Mouse (Mus musculus) embryonic fibroblast, embryonic 13.5 days (primary cell): ENCODE measurements around the gene Igdcc3.

Experiments
- CTCF ChIP-seq: IDR thresholded peaks from 2 replicates; pipeline ENCODE4 v1.5.1; 2011; ENCODE audit warnings: mild to moderate bottlenecking, control low read depth, low read length, moderate library complexity, borderline replicate concordance; ENCODE audit not compliant: insufficient read depth
- POLR2A ChIP-seq: IDR thresholded peaks from 2 replicates; pipeline ENCODE4 v1.6.1; 2011; ENCODE audit warnings: low read depth, mild to moderate bottlenecking, control low read depth, low read length, moderate library complexity

DNA sequence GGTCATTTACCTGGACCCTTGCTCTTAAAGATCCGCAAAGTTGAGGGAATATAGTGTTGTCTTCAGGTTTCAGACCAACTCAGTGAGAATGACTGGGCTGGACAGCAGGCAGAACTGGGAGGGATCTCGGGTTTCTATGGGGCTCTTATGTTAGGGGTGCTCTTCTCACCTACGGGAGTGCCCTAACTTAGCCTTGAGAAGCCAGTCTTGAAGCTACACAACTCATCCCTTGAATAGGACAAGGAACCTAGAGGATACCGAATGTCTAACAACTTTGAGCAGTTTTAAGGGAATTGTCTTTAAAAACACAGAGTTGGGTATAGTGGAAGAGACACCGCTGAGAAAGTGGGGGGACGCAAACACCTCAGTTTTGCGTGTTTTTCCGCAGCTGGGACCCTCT is 498 bp upstream of the Igdcc3 start:
- TF ChIP-seq POLR2A (no peak), CTCF (no peak)
